Mouse (Mus musculus) megakaryocyte progenitor cell, adult 5-6 weeks (primary cell): ENCODE results near the gene Aldh3a1. TPM values are rescaled to one million over a fixed set of nuclear protein-coding genes. Genes with fewer than 3 reads are reported as not detected.
A peak's percentile ranks its signal among the peaks of the same experiment; 100 is the strongest.

Source experiments
- ATAC-seq: replicated peaks from 2 replicates; pipeline ENCODE4 v1.8.0; 2016; ENCODE audit warnings: mild to moderate bottlenecking, moderate TSS enrichment, inconsistent platforms; ENCODE audit not compliant: poor library complexity
- total RNA-seq, 2 experiments: library from RNA; stranded (forward) in 1 of 2; stranded (reverse) in 1 of 2; fragments of 157-497, 149-512 nt in 1 of 2; fragments of 200-1000 nt in 1 of 2; gene quantifications; 2 replicates each; pipeline versions ENCODE4 v1.2.3 to v1.2.4; 2015 to 2017

Aldh3a1 gene
- total RNA-seq, 2 experiments from 2014 or later: not detected

- no peak for ATAC-seq
Measured at GRCm38 (mm10) chr11:61234174-61234573, 26.8 kb downstream of the Aldh3a1 start.

- no peak for ATAC-seq
Measured at GRCm38 (mm10) chr11:61236015-61236414, 28.7 kb downstream of the Aldh3a1 start.

GRCm38 (mm10) chr11:61244406-61244805 lies 37.1 kb downstream of the Aldh3a1 start:
- no peak for ATAC-seq

- no peak for ATAC-seq
Measured at GRCm38 (mm10) chr11:61251741-61252140, 44.4 kb downstream of the Aldh3a1 start.

GRCm38 (mm10) chr11:61252807-61253206 lies 45.5 kb downstream of the Aldh3a1 start:
- ATAC-seq: no peak

- ATAC-seq: no peak
Measured at GRCm38 (mm10) chr11:61259106-61259505, 51.8 kb downstream of the Aldh3a1 start.

GRCm38 (mm10) chr11:61262516-61262915 lies 55.2 kb downstream of the Aldh3a1 start:
- no peak for ATAC-seq

- ATAC-seq: no peak
Measured at GRCm38 (mm10) chr11:61263841-61264240, 56.5 kb downstream of the Aldh3a1 start.

GRCm38 (mm10) chr11:61266551-61267533 lies 59.5 kb downstream of the Aldh3a1 start, which contains the start of gene Aldh3a2:
Aldh3a2 (minus strand) TSS chr11:61267464.
- peak; percentile 96 for ATAC-seq

Other genes starting within 250 kb of the Aldh3a1 start
- gene Kcnj12, start 185.0 kb upstream of the Aldh3a1 start, total RNA-seq (2015): not detected in 2 replicates
- not detected in 2 replicates for gene Kcnj12, start 185.0 kb upstream of the Aldh3a1 start, total RNA-seq (2017)
- gene Tnfrsf13b, start 80.8 kb upstream of the Aldh3a1 start, total RNA-seq (2015): 39.9 and 42.4 TPM in 2 replicates
- gene Tnfrsf13b, start 80.8 kb upstream of the Aldh3a1 start, total RNA-seq (2017): 55.3 and 64.2 TPM in 2 replicates
- gene Usp22, start 32.5 kb upstream of the Aldh3a1 start, total RNA-seq (2015): 32.3 and 36.1 TPM in 2 replicates
- 54.1 and 79.4 TPM in 2 replicates for gene Usp22, start 32.5 kb upstream of the Aldh3a1 start, total RNA-seq (2017)
- gene Aldh3a2, start 59.9 kb downstream of the Aldh3a1 start, total RNA-seq (2015): 20.2 and 25.5 TPM in 2 replicates
- 17.3 and 17.6 TPM in 2 replicates for gene Aldh3a2, start 59.9 kb downstream of the Aldh3a1 start, total RNA-seq (2017)
- gene Slc47a2, start 135.3 kb downstream of the Aldh3a1 start, total RNA-seq (2015): not detected in 2 replicates
- gene Slc47a2, start 135.3 kb downstream of the Aldh3a1 start, total RNA-seq (2017): not detected in 2 replicates
- gene Slc47a1, start 170.8 kb downstream of the Aldh3a1 start, total RNA-seq (2015): not detected in 2 replicates
- gene Slc47a1, start 170.8 kb downstream of the Aldh3a1 start, total RNA-seq (2017): not detected in 2 replicates
- not detected in 2 replicates for gene Rnf112, start 246.6 kb downstream of the Aldh3a1 start, total RNA-seq (2015)
- gene Rnf112, start 246.6 kb downstream of the Aldh3a1 start, total RNA-seq (2017): not detected in 2 replicates